Mouse (Mus musculus): ENCODE results near the gene Osbpl9.

Gene Osbpl9

DNA sequence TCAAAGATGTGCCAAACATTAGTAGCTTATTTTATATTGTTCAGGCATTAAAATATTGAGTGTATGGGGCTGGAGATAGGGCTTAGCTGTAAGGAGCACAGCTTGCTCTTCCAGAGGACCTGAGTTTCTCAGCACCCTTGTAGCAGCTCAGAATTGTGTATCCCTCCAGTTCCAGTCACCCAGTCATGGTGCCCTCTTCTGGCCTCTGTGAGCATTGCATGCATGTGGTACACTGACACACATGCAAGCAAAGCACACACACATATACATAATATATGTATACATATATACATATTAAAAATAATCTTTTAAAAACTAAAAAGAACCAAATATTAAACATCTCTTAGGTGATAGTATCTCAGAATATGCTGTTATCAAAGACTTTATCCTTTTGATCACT lies 165.7 kb downstream of the Osbpl9 start:
- peak; percentile 76 for DNase-seq (ENCODE audit: low spot score)

DNA sequence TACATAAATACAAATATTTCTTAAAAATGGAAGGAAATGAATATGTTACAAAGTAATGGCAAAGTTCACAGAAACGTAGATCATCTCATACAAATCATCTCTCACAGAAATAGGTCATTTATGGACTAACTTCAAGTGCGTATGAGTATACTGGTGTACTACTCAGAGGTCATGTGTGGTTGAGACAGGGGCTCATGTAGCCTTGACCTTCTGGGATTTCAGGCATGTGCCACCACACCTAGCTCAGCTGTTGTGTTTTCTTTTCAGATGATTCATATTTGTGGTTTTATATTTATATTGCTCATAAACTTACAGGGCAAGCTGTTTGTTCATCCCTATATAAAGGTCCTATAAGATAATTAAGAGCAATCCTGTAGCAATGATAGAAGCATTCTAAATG lies 171.8 kb downstream of the Osbpl9 start:
- DNase-seq (ENCODE audit: low spot score) = no peak

- DNase-seq (ENCODE audit: low spot score) = no peak
Measured at GRCm38 (mm10) chr4:109029857-109030256, 172.2 kb downstream of the Osbpl9 start.

DNA sequence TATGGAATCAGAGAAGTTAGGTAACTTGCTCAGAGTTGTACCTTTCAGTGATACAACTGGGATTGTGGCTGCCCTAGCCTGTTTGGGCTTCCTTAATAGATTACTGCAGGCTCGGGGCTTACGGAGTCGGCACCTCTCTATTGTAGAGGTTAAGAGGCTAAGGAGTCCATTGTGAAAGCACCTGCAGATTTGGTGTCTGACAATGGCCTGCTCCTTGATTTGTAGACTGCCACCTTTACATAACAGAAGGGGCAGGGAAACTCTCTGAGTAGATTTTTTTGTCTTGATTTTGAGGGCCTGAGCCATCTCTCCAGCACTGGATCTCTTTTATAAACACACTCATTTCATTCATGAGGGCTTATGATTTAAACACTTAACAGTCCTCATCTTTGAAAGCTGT lies 175.5 kb downstream of the Osbpl9 start:
- no peak for DNase-seq (ENCODE audit: low spot score)

DNA sequence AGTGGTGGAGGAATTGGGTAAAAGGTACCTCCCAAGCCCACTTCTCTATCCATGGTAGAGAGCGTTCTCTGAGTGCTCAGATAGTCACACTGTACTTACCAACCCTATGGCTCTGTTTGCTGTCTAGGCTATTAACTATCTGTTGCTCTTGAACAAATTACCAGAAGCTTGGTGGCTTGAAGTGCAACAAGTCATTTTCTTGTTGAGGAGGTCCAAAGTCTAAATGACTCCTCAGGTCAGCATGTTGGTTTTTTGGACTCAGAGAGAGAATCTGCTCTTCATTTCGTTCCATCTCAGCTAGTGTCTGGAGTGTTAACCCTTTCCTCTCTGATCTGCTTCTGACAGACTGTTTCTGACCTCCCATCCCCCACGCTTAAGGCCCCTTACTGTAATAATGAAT lies 177.0 kb downstream of the Osbpl9 start:
- no peak for DNase-seq (ENCODE audit: low spot score)

- DNase-seq (ENCODE audit: low spot score) = no peak
Measured at GRCm38 (mm10) chr4:109021976-109022375, 180.1 kb downstream of the Osbpl9 start.

DNA sequence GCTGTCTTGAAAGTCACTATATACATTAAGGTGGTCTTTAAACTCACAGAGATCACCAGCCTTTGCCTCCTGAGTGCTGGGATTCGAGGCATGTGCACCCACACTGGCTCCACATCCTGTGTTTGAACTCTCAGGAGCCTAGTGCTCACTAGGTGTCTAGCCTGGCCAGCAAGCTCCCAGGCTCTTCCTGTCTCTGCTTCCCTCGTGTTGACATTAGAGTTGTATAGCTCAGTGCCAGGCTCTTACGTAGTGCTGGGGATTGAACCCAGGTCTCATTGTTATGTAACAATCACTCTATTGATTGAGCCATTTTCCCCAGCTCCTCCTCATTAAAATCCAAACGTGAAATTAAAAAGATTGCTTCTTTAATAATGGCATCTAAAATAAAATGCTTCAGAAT lies 182.8 kb downstream of the Osbpl9 start:
- DNase-seq (ENCODE audit: low spot score) = no peak

- DNase-seq (ENCODE audit: low spot score) = no peak
Measured at GRCm38 (mm10) chr4:109017441-109017840, 184.6 kb downstream of the Osbpl9 start.

GRCm38 (mm10) chr4:109014091-109014490 lies 188.0 kb downstream of the Osbpl9 start:
- no peak for DNase-seq (ENCODE audit: low spot score)

Data from embryo, embryonic 10 days (tissue).